Mouse (Mus musculus) gastrocnemius, adult 8-10 months (tissue): ENCODE results near the gene Btbd17. TPM values are rescaled to one million over a fixed set of nuclear protein-coding genes. Genes with fewer than 3 reads are reported as not detected.

ENCODE experiments used
- DNase-seq, 2 experiments: peaks; one replicate each; pipeline ENCODE4 v3.0.0; 2022; ENCODE audit warnings: low spot score in 2 of 2
- total RNA-seq, 4 experiments: library from RNA; stranded (reverse); gene quantifications; 2 replicates each; pipeline ENCODE4 v1.2.4; 2022

Gene Btbd17
- not detected for total RNA-seq

GRCm38 (mm10) chr11:114795848-114796322 lies at the start of gene Btbd17:
Btbd17 (minus strand) TSS chr11:114795945.
- no peak for DNase-seq

DNA sequence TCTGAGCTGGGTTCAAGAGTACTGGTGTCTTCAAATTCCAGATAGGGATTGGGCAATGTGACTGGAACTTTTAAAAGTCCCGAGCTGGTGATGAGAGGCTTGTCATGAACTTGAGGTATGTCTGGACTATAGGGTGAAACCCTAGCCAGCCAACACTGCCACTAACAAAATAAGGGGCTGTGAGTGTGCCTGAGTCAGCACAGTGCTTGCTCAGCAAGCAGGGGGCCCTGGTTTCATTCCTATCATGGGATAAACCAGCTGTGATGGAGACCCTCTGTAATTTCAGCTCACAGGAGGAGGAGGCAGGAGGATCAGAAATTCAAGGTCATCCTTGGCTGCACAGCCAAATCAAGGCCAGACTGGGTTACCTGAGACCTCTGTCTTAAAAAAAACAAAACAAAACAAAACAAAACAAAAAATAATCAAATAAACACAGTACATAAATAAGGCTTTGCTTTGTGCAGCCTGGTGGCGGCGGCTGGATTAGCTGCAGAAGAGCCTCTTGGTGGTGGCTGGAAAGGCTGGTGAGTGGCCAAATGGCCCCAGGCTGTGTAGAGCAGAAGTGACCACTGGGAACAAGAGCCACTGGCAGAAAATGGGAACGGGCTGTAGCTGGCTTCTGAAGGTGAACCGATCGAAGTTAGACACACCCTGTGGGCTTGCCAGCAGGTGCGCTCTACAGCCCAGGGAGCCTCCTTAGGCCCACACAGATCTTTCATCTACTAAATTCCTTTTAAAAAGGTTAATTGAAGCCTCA lies 48.9 kb upstream of the Btbd17 start:
- DNase-seq = no peak

DNA sequence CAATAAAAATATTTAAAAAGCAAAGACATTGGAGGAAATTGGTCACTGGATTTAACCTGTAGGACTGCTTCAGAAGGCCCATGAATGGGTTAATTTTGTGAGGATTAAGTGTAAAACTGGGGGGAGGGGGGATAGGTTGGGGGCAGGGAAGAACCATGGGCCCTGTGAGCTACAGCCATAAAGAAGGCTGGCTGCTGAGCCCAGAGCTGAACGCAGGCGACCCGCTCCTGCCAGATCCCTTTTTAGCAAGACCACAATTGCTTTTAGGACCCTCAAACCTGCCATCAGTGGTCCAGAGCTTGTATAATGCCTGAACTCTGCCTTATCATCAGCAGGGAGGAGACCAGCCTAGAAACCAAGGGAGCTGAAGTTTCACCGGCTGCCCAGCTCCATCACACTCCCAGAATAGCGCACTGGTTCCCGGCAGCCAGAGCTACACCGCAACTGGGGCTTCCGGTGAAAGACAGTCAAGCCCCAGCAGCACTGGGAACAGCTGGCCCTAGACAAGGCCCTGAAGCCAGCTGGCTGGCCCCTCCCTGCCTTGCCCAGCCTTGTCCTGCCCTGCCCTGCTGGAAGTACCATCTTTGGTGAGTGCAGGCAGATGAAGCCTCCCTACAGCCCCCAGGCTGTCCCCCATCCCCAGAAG lies 48.2 kb upstream of the Btbd17 start:
- peak; percentile 77 to 85 for DNase-seq

- no peak for DNase-seq
These were observed 37.4 kb upstream of the Btbd17 start for GRCm38 (mm10) chr11:114833166-114833565.

GRCm38 (mm10) chr11:114830433-114830773 lies 34.7 kb upstream of the Btbd17 start:
- peak in 1 of 2 experiments; percentile 44 for DNase-seq

GRCm38 (mm10) chr11:114829499-114830432 lies 34.0 kb upstream of the Btbd17 start:
- DNase-seq = peak; percentile 62 to 79

DNA sequence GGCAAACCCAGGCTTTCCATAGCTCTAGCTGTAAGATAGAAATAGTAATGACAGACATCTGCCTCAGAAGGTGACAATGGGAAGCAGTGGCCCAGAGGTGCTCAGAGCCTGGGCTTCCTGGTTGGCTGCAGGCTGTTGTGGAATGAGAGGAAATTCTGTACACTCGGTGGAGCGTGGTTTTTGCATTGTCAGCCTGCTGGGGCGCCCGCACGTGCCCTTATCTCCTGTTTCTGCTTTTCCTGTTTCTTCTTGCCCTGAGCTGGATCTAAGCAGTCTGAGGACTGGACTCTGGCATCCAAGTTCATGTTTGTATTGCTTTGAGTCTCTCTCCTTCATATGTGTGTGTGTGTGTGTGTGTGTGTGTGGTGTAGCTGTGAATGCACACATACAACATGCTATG lies 30.9 kb upstream of the Btbd17 start:
- DNase-seq = no peak

DNA sequence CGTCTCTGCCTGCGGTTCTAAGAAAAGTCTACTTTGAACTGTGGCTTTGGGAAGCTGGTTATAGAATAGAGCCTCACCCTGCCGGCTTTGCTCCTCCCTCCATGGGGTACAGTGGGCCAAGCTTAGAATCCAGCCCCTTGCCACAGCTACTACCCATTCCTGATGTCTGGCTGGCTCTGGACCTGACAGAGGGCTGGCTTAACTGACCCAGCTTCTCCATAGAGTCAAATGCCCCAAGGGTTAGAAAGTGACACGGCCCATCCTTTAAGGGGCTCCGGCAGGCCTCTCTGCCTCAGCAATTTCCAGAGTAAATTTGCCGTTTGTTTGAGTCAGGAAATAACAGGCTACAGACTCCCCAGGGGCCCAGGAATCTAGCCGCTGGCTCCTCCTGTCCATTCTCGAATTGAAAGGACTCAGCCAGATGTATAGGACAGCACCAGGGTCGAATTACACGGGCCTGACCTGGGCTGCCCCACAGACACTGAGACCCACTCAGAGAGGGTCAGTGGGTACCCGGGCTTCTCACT lies 27.5 kb upstream of the Btbd17 start:
- DNase-seq = no peak

- DNase-seq = peak; percentile 35 to 57
These were observed 27.0 kb upstream of the Btbd17 start for GRCm38 (mm10) chr11:114822727-114823126.

DNA sequence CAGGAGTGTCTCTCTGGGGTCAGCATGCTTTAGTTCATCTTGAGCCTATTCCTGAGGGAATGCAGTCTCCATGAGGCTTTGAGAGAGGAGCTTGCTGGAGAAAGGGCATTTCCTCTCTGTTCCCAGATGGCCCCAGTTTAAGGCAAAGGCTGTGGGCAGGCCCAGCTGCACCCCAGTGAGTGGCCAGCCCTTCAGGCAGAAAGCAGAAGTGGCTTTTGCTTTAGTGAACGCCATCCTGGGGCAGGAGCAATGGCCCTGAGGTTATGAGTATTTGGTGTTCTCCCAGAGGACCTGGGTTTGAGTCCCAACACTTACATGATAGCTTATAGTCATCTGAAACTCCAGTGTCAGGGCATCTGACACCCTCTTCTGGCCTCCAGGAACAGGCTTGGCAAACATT lies 25.6 kb upstream of the Btbd17 start:
- no peak for DNase-seq

- no peak for DNase-seq
These were observed 24.7 kb upstream of the Btbd17 start for GRCm38 (mm10) chr11:114820444-114820843.

DNA sequence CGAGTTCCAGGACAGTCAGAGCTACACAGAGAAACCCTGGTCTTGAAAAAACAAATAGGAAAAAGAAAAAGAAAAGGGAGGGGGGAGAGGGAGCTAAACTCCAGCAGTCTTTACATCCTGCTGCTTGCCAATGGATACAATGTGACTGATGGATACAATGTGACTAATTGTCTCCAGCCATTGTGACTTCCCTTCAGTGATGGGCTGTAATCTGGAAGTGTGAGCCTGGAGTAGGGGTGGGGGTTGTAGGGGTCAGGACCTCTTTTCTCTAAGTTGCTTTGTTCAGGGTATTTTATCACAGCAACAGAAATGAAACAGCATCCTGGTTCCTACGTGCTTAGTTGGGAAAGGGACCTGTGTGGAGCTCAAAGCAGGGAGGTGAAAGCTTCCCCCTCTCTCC lies 23.4 kb upstream of the Btbd17 start:
- DNase-seq = no peak

- DNase-seq = no peak
These were observed 22.4 kb upstream of the Btbd17 start for GRCm38 (mm10) chr11:114818185-114818584.

DNA sequence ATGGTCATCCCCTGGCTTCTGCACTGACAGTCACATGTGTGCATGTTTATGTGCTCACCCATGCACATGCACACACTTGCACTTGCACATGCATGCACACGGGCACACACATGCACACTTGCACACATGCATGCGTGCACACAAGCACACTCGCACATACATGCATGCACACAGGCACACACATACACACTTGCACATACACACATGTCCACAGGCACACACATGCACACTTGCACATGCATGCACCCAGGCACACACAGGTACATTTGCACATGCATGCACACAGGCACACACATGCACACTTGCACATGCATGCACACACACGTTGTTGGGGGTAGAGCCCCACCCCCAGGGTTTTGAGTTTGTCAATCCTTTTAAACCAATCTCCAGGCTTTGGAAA lies 21.2 kb upstream of the Btbd17 start:
- no peak for DNase-seq

DNA sequence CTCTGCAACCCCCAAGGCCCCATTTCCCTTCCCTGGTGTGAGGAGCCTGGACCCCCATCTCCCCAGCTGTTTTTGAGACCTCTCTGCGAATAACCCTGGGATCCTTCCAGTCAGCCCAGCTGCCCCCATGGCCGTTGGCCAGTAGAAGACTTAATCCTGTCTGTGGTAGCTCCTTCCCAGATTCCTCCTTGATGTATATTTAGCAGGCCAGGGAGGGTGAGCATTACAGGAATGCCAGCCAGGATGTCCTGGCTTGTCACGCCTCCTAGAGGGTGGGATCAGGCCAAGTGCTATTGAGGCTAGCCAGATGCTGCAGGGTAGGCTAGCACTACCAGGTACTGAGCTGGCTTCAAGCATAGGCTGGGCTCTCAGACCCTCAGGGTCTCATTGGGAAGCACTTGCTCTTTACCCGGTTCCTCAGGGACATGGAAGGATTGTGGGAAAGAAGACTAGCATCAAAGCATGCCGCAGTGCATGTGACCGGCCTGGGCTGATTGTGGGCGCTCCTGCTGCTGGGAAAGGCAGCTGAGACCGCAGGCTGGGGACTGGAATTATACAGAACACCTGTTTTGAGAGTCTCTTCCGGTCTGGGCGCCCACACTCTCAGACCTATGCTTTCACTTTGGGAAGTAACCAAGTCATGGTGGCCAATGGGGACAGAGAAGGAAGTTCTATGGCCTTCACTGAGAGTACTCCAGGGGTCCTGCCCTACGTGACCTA lies 19.3 kb upstream of the Btbd17 start:
- DNase-seq = peak in 1 of 2 experiments; percentile 50

- peak; percentile 77 to 78 for DNase-seq
These were observed 17.0 kb upstream of the Btbd17 start for GRCm38 (mm10) chr11:114812731-114813240.

DNA sequence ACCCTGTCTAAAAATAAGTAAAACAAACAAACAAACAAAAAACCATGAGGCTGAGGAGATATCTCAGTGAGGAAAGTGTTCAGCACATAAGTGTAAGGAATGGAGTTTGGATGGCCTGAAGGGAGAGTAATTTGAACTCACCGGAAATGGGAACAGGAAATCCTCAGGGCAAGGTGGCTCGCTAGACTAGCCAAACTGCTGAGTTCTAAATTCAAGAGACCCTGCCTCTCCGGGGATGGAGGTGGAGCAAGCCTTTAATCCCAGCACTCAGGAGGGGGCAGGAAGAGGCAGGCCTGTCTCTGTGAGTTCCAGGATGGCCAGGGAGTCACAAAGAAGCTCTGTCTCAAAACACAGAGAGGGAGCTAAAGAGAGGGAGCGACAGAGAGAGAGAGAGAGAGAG lies 14.6 kb upstream of the Btbd17 start:
- no peak for DNase-seq

- DNase-seq = no peak
These were observed 13.6 kb upstream of the Btbd17 start for GRCm38 (mm10) chr11:114809371-114809770.

- DNase-seq = no peak
These were observed 12.1 kb upstream of the Btbd17 start for GRCm38 (mm10) chr11:114807686-114808427.

DNA sequence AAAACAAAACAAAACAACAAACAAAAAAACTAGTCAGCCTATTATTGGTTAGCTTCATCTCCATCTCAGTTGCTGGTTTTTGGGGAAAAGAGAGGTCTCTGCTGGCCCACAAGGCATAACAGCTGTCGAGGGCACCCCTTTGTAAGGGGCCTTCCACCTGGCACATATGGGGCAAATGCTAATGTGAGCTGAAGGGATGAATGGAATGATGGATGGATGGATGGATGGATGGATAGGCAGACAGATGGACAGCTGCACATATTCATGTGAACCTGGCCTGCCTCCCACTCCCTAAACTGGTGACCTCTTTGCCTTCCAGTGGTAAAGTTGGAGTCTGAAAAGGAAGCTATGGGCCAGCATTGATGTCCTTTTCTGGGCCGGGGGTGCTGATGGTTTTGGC lies 11.3 kb upstream of the Btbd17 start:
- no peak for DNase-seq
